Mouse (Mus musculus) lung, adult 2 months (tissue): ENCODE data around the gene Sidt2. TPM values are rescaled to one million over a fixed set of nuclear protein-coding genes. Genes with fewer than 3 reads are reported as not detected.

ENCODE experiments used
- DNase-seq: peaks from one replicate; pipeline ENCODE4 v3.0.0; 2022
- H3K4me1 ChIP-seq: fragments of 200-500 bp; 2 replicates; pipeline ENCODE4 v1.6.1; 2011; ENCODE audit warnings: low read length; ENCODE audit not compliant: control insufficient read depth, insufficient read depth
- H3K4me3 ChIP-seq: fragments of 200-500 bp; replicated peaks from 2 replicates; pipeline ENCODE3; 2011; ENCODE audit warnings: low read depth, mild to moderate bottlenecking, control low read depth, low read length; ENCODE audit errors: extremely low read depth
- CTCF ChIP-seq: fragments of 200-500 bp; IDR thresholded peaks from 2 replicates; pipeline ENCODE4 v1.5.1; 2011; ENCODE audit warnings: mild to moderate bottlenecking, low read length, control low read depth; ENCODE audit not compliant: insufficient read depth
- POLR2A ChIP-seq: fragments of 200-500 bp; IDR thresholded peaks from 2 replicates; pipeline ENCODE4 v1.6.1; 2011; ENCODE audit warnings: low read depth, mild to moderate bottlenecking, control low read depth, low read length, borderline replicate concordance; ENCODE audit errors: extremely low read depth
- WGBS: fragments of 180-500 bp; shearing (Covaris S2); methylation state at CpG from one replicate; pipeline ENCODE4 v1.1.7; 2018; 5-methylcytosine and 5-hydroxymethylcytosine counted together
- polyA plus RNA-seq: library from polyadenylated mRNA; depleted of rRNA; stranded (reverse); fragments of >200 nt; gene quantifications from 2 replicates; pipeline ENCODE4 v1.2.3, GENCODE M21; 2012

Sidt2 gene
- polyA plus RNA-seq, 1 experiment = 550 TPM

- DNase-seq = no peak
- WGBS = 77% methylated on average over 7 of the region's 7 CpGs
- TF ChIP-seq POLR2A (no peak), CTCF (no peak)
- peaks cover 10% of the 10 kb centered on the region for H3K4me1 ChIP-seq
- H3K4me3 ChIP-seq = peak overlapping the region; percentile 55
These were observed 2.2 kb downstream of the Sidt2 start for GRCm38 (mm10) chr9:45952890-45953289.

GRCm38 (mm10) chr9:45952057-45952456 lies 3.0 kb downstream of the Sidt2 start:
- no peak for DNase-seq
- Histone ChIP-seq H3K4me1 (peaks cover 10% of the 10 kb centered on the region), H3K4me3 (no peak overlapping the region)
- 94% methylated on average over 4 of the region's 4 CpGs for WGBS
- TF ChIP-seq CTCF (no peak), POLR2A (no peak)

DNA sequence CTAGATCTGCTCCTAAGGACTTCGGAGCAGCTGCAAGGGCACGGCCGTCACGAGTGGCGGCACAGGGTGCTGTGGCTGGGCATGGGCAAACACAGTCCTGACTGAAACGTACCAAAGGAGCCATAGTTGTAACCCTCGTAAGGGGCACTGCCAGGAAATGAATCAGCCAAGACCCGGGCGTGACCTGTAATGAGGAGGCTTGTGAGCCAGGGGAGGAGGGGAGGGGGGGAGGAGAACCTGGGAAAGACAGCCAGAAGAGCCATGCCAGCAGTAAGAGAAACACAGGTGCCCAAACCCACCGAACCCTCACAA lies 8.2 kb downstream of the Sidt2 start:
- Histone ChIP-seq H3K4me3 (no peak overlapping the region), H3K4me1 (no peaks in the 10 kb centered on the region)
- no peak for DNase-seq
- WGBS = 75% methylated on average over 10 of the region's 10 CpGs
- TF ChIP-seq POLR2A (no peak), CTCF (no peak)

DNA sequence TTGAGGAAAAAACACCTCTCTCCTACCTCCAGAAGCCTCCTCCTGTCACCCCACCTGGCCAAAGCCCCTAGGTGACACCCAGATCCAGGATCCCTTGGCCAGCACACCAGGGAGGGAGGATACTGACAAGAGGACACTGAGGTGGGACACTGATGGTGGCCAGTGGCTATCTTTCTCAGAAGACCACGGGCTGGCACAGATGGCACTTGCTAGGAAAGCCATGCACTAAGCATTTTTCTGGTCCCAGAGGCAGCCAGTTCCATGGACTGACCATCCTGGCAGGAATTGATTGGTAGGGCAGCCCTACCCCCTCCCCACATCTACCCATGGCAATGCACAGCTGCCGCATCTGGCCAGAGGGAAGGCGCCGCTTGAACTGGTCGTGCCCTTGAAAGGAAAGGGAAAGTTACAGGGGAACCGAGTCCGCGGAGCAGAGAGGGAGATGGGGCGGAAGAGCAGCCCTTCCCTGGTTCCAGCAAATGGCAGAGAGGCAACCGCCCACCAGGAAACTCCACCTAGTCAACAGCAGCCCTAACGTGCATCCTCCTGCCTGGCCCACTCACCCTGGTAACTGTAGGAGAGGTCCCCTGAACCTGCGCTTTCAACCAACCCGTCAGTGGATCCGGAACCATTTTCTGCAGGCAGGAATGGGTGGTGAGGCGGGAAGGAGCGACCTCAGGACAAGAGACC lies 8.7 kb downstream of the Sidt2 start:
- no peaks in the 10 kb centered on the region for H3K4me1 ChIP-seq
- WGBS = 82% methylated on average over 16 of the region's 16 CpGs
- H3K4me3 ChIP-seq = no peak overlapping the region
- no peak for TF ChIP-seq POLR2A
- TF ChIP-seq CTCF = no peak
- DNase-seq = no peak

DNA sequence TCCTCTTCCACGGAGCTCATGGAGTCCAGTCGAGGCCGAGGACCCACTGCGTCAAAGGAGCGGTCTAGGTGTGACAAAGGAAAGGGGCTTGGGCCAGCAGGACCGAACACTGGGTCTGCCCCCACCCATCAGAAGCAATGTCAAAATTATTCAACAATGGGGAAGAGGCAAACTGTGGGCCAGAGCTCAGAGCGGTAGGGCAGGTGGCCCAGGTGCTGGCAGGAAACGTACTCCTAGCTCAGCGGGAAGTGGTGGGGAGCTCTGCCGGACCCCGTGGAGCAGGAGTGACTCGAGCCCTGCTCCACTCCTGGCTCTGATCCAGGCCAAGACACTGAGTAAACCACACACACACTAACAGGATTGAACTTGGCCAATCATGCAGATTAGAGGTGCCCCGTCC lies 9.3 kb downstream of the Sidt2 start:
- no peak for TF ChIP-seq POLR2A
- no peak for TF ChIP-seq CTCF
- H3K4me1 ChIP-seq = no peaks in the 10 kb centered on the region
- WGBS = 71% methylated on average over 13 of the region's 13 CpGs
- DNase-seq = no peak
- no peak overlapping the region for H3K4me3 ChIP-seq

DNA sequence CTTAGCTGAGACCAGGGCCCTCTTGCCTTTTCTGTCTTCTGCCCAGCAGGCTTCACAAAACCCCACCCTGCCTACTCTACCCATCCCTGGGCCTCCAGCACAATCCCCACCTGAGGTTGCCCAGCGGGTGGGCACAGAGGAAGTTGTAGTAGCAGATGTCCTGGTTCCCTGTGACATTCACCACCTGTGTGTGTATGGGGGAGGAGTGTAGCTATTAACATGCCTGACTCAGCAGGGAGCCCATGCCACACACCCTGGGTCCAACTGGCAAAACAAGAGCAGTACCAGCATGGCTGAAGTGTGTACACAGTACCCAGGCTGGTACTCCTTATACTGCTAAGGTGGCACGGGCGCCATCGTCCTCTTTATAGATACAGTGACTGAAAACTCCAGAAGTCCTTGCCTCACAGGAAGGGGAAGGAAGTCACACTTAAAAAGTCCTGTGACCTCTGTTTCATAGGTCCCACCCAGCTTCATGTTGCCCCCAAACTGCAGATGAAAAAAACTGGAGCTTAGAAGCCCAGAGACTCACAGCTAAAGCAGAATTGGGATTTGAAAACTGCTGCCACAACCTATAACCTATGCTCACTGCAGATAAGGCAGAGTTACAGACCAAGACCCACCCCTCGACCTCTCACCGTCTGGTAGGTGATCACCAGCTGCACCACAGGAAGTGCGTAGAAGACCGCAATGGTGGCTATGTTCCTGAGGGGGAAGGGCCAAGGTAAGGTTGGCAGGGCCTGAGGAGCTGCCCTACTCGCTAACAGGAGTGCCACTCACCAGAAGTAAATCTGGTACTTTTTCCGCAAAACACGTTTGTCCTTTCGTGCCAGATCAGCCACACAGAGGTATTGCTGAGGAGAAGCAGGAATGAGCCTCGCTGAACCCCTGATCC lies 10.3 kb downstream of the Sidt2 start:
- WGBS = 68% methylated on average over 13 of the region's 13 CpGs
- Histone ChIP-seq H3K4me1 (no peaks in the 10 kb centered on the region), H3K4me3 (no peak overlapping the region)
- TF ChIP-seq POLR2A (no peak), CTCF (no peak)
- no peak for DNase-seq

DNA sequence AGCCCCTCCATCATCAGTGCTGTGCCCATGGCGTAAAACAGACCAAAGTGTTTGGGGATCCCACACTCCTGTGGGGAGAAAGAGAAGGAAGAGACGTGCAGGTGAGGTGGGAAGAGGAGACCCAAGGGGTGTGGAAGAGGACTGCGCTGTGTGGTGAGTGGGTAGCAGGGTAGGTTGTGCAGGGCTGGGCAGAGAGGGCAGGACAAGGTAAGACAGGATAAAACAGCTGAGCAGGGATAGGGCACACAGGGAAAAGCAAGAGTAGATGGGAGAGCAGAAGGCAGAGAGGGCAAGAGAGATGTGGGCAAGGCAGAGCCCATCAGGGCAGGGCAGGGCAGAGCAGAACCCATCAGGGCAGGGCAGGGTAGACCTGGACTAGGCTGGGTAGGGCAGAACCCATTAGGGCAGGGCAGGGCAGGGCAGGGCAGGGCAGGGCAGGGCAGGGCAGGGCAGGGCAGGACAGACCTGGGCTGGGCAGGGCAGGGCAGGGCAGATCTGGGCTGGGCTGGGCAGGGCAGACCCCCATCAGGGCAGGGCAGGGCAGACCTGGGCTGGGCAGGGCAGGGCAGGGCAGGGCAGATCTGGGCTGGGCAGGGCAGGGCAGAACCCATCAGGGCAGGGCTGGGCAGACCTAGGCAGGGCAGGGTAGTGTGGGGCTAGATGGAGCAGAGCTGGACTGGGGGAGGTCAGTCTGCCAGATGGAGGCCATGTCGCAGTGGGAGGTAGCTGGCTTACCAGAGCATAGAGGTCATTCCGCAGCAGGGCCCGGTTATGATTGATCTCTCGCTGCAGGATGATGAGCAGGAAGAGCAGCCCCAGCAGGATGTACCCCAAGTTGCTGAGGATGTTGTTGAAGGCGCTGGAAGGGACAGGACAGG lies 11.2 kb downstream of the Sidt2 start:
- Histone ChIP-seq H3K4me1 (no peaks in the 10 kb centered on the region), H3K4me3 (no peak overlapping the region)
- 83% methylated on average over 8 of the region's 8 CpGs for WGBS
- no peak for DNase-seq
- TF ChIP-seq CTCF = no peak
- no peak for TF ChIP-seq POLR2A

- DNase-seq = no peak
- 91% methylated on average over 8 of the region's 8 CpGs for WGBS
- Histone ChIP-seq H3K4me1 (no peaks in the 10 kb centered on the region), H3K4me3 (no peak overlapping the region)
- TF ChIP-seq CTCF (no peak), POLR2A (no peak)
These were observed 12.1 kb downstream of the Sidt2 start for GRCm38 (mm10) chr9:45942916-45943315.

- no peak for TF ChIP-seq POLR2A
- no peak for TF ChIP-seq CTCF
- no peaks in the 10 kb centered on the region for H3K4me1 ChIP-seq
- DNase-seq = no peak
- 92% methylated on average over 16 of the region's 16 CpGs for WGBS
- no peak overlapping the region for H3K4me3 ChIP-seq
These were observed 12.6 kb downstream of the Sidt2 start for GRCm38 (mm10) chr9:45942464-45942863.

DNA sequence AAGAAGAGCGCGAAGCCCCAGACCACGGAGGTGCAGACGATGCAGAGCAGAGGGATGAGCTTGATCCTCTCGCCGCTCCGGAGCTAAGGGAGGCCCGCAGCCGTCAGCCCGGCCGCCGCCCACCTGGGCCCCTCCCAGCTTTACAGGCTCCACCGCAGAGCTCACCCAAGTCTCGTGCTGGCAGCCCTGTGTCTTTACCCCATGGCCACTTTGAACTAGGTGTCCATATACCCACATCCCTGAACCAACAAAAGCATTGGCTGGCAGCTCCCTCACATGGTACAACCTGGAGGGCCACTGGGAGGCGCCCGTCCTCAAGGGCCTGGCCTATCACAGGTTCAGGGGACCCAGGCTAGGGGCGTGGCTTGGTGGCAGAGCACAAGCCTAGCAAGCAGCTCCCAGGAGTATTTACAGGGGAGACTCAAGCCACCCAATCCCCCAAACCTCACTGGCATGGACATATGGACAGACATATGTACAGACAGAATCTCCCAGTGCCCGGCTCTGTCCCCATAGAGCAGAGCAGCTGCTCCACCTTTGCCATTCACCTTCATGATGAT lies 13.6 kb downstream of the Sidt2 start:
- no peak for DNase-seq
- Histone ChIP-seq H3K4me1 (0 out of 2 replicates have a peak, but pooled peaks cover 2% of the 10 kb centered on the region), H3K4me3 (no peak overlapping the region)
- WGBS = 71% methylated on average over 18 of the region's 18 CpGs
- TF ChIP-seq CTCF = no peak
- no peak for TF ChIP-seq POLR2A
